Mouse (Mus musculus) embryo, embryonic 11.5 days (tissue): ENCODE data around the gene Fsip1.
A peak's percentile ranks its signal among the peaks of the same experiment; 100 is the strongest.
"Not testable (repeated sequence)": the region's sequence is repeated elsewhere in the genome, so short reads cannot be mapped to it uniquely, and the experiment has no call there.

Experiments
- DNase-seq: peaks from one replicate; pipeline ENCODE4 v3.0.0-alpha.2; 2012; ENCODE audit warnings: low read depth, low spot score

Fsip1 gene

DNA sequence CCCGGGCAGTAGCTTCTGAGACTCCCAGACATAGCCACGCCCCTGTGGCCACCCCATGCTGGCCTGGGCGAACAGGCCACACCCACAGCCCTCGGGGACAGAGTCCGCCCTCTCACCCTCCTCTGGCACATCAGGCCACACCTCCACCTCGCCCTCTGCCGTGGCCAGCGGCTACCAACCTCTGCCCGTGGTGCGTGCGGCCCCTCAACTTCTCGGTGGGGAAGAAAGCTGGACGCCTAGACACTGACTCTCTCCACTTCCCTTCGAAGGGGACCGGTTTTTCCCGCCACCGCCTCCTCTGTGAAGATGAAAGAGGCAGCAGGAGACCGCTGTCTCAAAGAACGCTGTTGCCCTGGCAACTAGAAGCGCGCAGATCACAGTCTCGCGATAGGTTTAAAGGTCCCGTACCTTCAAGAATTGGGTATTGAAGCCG lies at the start of gene Fsip1:
Gene Fsip1, minus strand, starts transcription at position 346 of the 433 bp plus-strand sequence.
- peak; percentile 73 for DNase-seq

DNA sequence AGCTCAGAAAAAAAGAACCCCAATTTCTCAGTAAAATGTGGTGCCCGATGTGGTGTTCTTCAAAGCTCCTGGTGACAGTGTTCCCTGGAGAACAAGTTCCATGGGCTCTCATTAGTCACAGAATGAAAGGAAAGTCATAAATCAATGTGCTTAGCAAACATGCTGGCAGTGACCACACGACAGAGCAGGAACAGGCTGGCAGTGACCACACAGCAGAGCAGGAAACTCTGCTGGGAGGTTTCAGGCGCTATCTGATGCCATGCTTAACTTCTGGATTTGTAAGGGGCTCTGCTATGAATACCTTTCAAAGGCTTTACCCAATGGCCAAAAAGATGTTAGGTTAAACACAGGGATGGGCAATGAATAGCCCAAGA lies 49.7 kb upstream of the Fsip1 start:
- no peak for DNase-seq

GRCm38 (mm10) chr2:118305827-118306521 lies 49.2 kb upstream of the Fsip1 start:
- DNase-seq: no peak

DNA sequence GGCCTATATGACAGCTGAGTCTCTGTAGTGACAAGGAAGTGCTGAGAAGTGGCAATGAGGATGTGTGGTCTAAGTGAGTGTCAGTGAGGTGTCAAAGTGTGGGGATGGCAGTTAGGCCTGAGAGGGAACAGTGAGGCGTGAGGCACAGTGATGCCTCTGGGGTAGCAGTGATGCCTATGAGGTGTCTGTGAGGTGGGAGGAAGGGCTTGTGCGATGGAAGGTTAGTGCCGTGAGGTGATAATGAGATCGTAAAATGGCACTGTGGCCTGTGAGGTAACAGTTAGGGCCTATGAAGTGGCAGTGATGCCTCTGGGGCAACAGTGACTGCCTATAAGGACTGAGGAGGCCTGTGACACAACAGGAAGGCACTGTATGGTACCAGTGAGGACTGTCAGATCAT lies 46.7 kb upstream of the Fsip1 start:
- no peak for DNase-seq

DNA sequence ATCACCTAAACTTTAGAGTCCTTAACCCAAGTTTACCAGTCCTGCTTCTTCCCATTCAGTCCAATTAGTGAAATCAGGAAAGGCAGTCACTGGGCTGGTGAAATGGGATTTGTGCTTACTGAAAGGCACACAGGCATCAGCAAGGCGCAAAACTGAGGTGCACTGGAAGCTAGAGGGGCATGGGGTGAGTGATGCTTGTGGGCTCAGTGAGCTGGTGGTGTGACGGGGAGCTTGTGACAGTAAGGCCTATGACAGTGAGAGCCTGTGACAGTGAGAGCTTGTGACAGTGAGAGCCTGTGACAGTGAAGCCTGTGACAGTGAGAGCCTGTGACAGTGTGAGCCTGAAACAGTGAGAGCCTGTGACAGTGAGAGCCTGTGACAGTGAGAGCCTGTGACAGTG lies 44.9 kb upstream of the Fsip1 start:
- DNase-seq: no peak

DNA sequence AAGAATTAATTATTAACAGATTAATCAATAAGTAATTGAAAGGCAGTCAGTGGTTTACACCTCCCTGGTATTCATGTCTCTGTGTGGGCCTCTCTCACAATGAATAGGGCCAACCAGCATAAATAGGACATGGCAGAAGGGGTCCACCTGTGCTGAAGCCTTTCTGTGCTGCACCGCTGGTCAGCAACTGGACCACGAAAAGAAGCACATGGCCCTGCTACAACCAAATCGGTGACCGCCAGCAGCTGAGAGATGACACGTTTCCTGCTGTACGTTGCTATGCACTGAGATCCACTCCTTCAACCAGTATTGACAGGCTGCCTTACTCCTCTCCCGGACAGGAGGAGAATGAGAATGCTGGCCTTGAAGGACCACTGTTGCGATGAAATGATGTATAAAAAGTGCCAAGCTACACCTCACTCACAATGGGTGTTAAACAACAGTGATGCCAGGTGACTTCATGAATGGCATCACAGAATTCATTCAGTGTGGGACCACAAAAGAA lies 44.3 kb upstream of the Fsip1 start:
- no peak for DNase-seq

DNA sequence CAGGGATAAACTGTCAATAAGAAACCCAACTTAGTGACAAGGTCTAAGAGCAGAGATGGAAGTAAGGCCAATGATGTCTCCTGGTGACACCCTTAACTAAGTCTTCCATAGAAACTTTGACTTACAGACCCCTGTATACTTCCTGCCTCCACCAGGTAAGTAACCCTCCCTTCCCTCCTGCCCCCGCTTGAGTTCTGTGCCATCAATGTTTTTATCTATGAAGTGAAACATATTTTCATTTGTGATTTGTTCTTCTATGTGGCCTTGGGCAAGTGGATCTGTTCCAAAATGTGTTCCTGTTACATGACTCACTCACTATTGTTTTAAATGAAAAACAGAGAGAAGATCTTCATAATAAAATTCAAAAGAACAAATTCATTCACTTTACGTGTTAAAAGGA lies 43.2 kb upstream of the Fsip1 start:
- no peak for DNase-seq

DNA sequence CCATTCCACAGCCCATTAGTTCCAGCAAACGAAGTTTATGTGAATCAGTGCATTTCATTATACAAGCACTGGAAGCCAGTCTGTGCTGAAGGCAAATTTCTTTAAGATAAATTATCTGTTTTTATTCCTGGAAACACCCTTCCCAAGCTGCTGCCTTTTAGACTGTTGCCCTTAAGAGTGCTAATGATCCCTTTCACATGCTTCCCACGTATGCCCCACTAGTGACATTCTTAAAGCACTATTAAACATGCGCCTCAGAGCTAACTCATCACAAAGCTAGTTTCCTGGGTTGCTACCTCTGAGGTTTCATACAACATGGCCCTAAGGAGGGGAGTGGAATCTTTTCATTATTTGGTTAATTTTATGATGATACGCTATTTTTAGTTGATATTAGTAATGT lies 41.8 kb upstream of the Fsip1 start:
- no peak for DNase-seq

DNA sequence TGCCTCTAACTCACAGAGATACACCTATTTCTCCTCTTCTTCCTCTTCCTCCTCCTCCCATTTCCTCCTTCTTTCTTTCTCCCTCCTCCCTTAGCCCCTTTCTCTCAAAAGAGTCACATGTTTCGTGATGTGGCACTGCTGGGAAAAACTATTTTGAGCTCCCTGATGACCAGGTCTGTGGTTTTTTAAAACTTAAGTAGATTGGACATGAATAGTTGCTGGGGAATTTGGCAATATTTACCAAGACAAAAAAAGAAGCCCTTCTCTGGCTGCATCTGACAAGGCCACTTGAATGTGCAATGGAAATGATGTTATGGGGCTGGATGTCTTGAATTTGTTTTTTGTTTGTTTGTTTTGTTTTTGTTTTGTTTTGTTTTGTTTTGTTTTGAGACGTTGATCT lies 41.2 kb upstream of the Fsip1 start:
- DNase-seq: no peak

GRCm38 (mm10) chr2:118295505-118295904 lies 38.7 kb upstream of the Fsip1 start:
- DNase-seq: no peak

DNA sequence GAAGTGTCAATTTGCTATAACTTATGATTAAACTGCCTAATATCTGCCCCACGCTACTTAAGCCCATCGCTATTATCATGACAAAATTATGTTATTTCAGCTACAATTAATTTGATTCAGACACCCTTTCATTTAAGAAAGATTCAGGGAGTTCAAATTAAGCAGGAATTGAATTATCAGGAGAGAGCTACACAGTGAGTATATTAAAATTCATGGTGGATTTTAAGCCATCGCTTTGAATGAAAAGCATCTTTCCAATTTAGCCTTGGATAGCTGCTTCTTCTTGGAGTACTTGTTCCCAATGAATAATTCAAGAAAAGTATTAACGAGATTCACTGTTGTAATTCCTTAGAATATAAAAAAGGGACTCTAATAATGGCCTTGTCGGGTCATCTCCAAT lies 36.8 kb upstream of the Fsip1 start:
- no peak for DNase-seq

DNA sequence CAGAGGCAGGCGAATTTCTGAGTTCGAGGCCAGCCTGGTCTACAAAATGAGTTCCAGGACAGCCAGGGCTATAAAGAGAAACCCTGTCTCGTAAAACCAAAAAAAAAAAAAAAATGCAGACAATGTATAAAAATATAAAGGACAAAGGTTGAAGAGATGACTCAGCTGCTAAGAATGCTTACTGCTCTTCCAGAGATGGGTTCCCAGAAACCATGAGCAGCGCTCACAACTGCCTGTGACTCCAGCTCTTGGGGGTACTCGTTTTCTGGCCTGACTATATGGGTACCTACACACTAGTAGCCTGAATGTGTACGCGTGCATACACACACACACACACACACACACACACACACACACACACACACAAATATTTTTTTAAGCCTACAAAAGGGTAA lies 32.3 kb upstream of the Fsip1 start:
- DNase-seq: not testable (repeated sequence)

- DNase-seq: no peak
Observed at GRCm38 (mm10) chr2:118288326-118289065, 31.7 kb upstream of the Fsip1 start.

GRCm38 (mm10) chr2:118287678-118288077 lies 30.9 kb upstream of the Fsip1 start:
- DNase-seq: no peak

DNA sequence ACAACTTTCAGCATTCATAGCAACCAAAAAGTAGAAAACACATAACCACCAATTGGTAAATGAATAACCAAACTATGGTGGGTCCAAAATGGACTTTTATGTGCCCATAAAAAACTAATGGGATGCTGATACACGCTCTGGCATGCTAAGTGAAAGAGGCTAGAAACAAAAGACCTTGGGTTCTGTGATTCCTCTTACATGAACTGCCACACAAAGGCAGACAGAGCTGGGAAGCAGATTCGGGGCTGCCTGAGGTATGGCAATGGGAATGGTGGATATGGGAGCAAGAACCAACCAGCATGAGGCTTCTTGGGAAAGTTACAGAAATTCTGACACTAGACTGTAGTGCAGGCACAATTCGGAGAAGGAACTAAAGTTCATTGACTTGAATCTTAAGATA lies 25.7 kb upstream of the Fsip1 start:
- no peak for DNase-seq

GRCm38 (mm10) chr2:118278249-118278648 lies 21.5 kb upstream of the Fsip1 start:
- no peak for DNase-seq

GRCm38 (mm10) chr2:118271606-118272005 lies 14.8 kb upstream of the Fsip1 start:
- no peak for DNase-seq

- no peak for DNase-seq
Observed at GRCm38 (mm10) chr2:118270213-118270612, 13.4 kb upstream of the Fsip1 start.

GRCm38 (mm10) chr2:118263914-118264201 lies 7.1 kb upstream of the Fsip1 start:
- no peak for DNase-seq

DNA sequence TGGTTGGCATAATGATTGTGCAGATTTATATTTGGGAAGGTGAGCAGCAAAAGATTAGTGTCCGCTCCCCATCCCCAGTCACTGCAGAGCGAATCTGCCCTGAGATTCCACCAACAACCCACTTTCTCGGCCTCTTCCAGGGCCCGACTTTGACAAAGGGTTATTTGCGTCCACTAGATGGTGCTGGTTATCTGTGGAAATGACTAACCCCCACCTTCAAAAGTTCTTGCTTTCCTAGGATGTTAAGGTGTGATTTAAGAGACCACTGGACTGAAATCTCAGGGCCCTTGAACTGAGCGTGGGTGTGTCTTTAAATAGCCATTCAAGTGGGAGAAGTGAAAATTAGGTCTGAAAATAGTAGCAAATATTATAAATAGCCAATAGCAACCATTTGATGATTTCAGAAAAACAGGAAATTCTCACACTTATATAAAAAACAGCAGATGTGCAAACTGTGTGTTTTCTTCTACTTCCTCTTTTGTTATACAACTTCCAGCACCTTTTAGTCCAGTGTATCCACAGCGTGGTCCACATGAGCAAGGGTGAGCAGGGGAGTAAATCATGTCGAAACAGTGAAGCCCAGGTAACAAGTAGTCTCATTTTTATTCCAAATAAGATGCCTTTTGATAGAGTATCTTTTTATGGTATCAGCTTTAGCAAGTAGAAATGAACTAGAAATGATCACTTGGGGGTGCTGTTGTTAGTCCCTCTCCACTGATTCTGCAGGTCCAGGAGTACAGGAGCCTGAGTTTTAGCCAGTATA lies 6.6 kb upstream of the Fsip1 start:
- peak; percentile 45 for DNase-seq

DNA sequence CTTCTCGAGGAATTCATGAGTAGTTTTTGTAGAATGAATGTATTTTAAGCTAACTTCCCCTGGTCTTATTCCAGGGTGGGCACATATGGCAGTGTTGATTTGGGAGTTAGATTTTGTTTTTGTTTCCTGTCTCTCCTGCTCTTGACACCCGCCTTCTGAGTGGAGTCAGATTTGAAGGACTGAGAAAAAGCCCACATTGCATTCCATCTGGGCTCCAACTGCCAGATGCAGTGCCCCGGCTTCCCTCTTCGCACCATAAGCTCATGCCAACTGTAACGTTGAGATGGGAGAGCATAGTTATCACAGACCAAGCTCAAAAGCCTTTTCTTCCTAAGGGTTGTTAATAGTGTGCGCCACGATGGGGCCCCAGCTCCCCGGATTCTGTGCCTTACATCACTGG lies 5.9 kb upstream of the Fsip1 start:
- DNase-seq: no peak

DNA sequence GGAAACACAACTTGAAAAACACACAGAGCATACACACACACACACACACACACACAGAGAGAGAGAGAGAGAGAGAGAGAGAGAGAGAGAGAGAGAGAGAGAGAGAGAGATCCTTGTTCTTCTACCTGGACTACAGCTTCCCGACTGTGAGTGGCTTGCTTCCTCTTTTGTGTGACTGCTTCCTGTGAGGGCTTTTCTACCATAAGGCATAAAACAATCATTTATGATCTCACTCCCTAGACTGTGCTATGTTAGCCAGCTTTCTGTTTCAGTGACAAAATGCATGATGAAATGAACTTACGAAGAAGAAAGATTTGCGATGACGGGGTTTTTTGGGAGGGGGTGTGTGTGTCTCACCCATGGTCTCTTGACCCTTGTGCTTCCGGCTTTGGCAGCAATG lies 3.0 kb upstream of the Fsip1 start:
- no peak for DNase-seq

DNA sequence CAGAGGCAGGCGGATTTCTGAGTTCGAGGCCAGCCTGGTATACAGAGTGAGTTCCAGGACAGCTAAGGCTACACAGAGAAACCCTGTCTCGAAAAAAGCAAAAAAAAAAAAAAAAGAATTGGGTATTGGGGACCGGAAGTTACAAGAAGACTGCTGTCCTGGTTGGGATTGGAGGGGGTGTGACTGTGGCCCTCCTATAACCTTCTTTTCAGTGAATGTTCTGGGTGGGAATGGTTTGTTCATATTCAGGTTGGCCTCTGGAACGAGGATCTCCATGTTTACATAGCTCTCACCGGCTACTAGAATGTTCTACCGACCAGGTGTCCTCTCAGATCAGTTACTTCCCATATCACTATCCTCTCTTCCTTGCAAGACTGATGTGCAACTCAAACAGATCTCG lies 328 bp upstream of the Fsip1 start:
- DNase-seq: no peak
